Mouse (Mus musculus): Measurements from ENCODE around the gene Meis3. TPM values are rescaled to one million over a fixed set of nuclear protein-coding genes. Genes with fewer than 3 reads are reported as not detected.

The Meis3 gene
- polyA plus RNA-seq, 1 experiment = 47.7 TPM

GRCm38 (mm10) chr7:16160702-16161101, 14.2 kb upstream of the Meis3 start:
- no peak for DNase-seq (ENCODE audit: low spot score)

GRCm38 (mm10) chr7:16161302-16161701, 13.6 kb upstream of the Meis3 start:
- no peak for DNase-seq (ENCODE audit: low spot score)

- DNase-seq (ENCODE audit: low spot score) = no peak
Observed at GRCm38 (mm10) chr7:16162036-16162435, 12.9 kb upstream of the Meis3 start.

- DNase-seq (ENCODE audit: low spot score) = no peak
Observed at GRCm38 (mm10) chr7:16172141-16172581, 2.7 kb upstream of the Meis3 start.

GRCm38 (mm10) chr7:16172586-16173140, 2.2 kb upstream of the Meis3 start:
- no peak for DNase-seq (ENCODE audit: low spot score)

- no peak for DNase-seq (ENCODE audit: low spot score)
Observed at GRCm38 (mm10) chr7:16173146-16173545, 1.7 kb upstream of the Meis3 start.

- no peak for DNase-seq (ENCODE audit: low spot score)
Observed at GRCm38 (mm10) chr7:16175542-16175931, 647 bp downstream of the Meis3 start.

- DNase-seq (ENCODE audit: low spot score) = no peak
Observed at GRCm38 (mm10) chr7:16178114-16178513, 3.2 kb downstream of the Meis3 start.

- no peak for DNase-seq (ENCODE audit: low spot score)
Observed at GRCm38 (mm10) chr7:16183663-16184062, 8.8 kb downstream of the Meis3 start.

- no peak for DNase-seq (ENCODE audit: low spot score)
Observed at GRCm38 (mm10) chr7:16187494-16187893, 12.6 kb downstream of the Meis3 start.

- DNase-seq (ENCODE audit: low spot score) = peak; percentile 61
Observed at GRCm38 (mm10) chr7:16192315-16192714, 17.4 kb downstream of the Meis3 start.

- no peak for DNase-seq (ENCODE audit: low spot score)
Observed at GRCm38 (mm10) chr7:16193702-16194101, 18.8 kb downstream of the Meis3 start.

- DNase-seq (ENCODE audit: low spot score) = no peak
Observed at GRCm38 (mm10) chr7:16196616-16197015, 21.7 kb downstream of the Meis3 start.

- no peak for DNase-seq (ENCODE audit: low spot score)
Observed at GRCm38 (mm10) chr7:16197166-16197565, 22.3 kb downstream of the Meis3 start.

GRCm38 (mm10) chr7:16198540-16198939, 23.6 kb downstream of the Meis3 start:
- no peak for DNase-seq (ENCODE audit: low spot score)

GRCm38 (mm10) chr7:16201136-16201535, 26.2 kb downstream of the Meis3 start:
- no peak for DNase-seq (ENCODE audit: low spot score)

GRCm38 (mm10) chr7:16202756-16203504, 28.0 kb downstream of the Meis3 start:
- no peak for DNase-seq (ENCODE audit: low spot score)

- DNase-seq (ENCODE audit: low spot score) = no peak
Observed at GRCm38 (mm10) chr7:16203505-16203903, 28.6 kb downstream of the Meis3 start.

GRCm38 (mm10) chr7:16204791-16205190, 29.9 kb downstream of the Meis3 start:
- DNase-seq (ENCODE audit: low spot score) = no peak

GRCm38 (mm10) chr7:16207076-16207475, 32.2 kb downstream of the Meis3 start:
- no peak for DNase-seq (ENCODE audit: low spot score)

- DNase-seq (ENCODE audit: low spot score) = no peak
Observed at GRCm38 (mm10) chr7:16207496-16207895, 32.6 kb downstream of the Meis3 start.

GRCm38 (mm10) chr7:16208781-16209665, 34.1 kb downstream of the Meis3 start:
- DNase-seq (ENCODE audit: low spot score) = no peak
